Mouse (Mus musculus) neural tube, embryonic 14.5 days (tissue): ENCODE data around the gene Fgd2. TPM values are rescaled to one million over a fixed set of nuclear protein-coding genes. Genes with fewer than 3 reads are reported as not detected.

Source experiments
- polyA plus RNA-seq: library from polyadenylated mRNA; unstranded; fragments of >200 nt; fragmentation: Nextera tagmentation; extraction: Ambion mirVana; gene quantifications from 2 replicates; pipeline ENCODE4 v1.2.1, GENCODE M21; 2014

Fgd2 gene
- polyA plus RNA-seq, 1 experiment from 2014 or later, result 3.8 TPM

Other genes with a start within 250 kb of the Fgd2 start
- gene Rab44, start 246.8 kb upstream of the Fgd2 start, polyA plus RNA-seq, result not detected in 2 replicates
- 38.7 and 64.1 TPM in 2 replicates for gene Cpne5, start 122.7 kb upstream of the Fgd2 start, polyA plus RNA-seq
- 96.4 and 96.9 TPM in 2 replicates for gene Ppil1, start 96.7 kb upstream of the Fgd2 start, polyA plus RNA-seq
- 126 and 133 TPM in 2 replicates for gene BC004004, start 92.1 kb upstream of the Fgd2 start, polyA plus RNA-seq
- 0.75 and 0.92 TPM in 2 replicates for gene Pi16, start 43.2 kb upstream of the Fgd2 start, polyA plus RNA-seq
- gene Mtch1, start 13.0 kb upstream of the Fgd2 start, polyA plus RNA-seq, result 517 and 551 TPM in 2 replicates
- gene Pim1, start 129.8 kb downstream of the Fgd2 start, polyA plus RNA-seq, result 7.6 TPM in 2 replicates
- not detected in 2 replicates for gene Gm17657, start 188.7 kb downstream of the Fgd2 start, polyA plus RNA-seq
- 25.5 and 26.5 TPM in 2 replicates for gene Tbc1d22b, start 188.9 kb downstream of the Fgd2 start, polyA plus RNA-seq
- 0.39 and 0.46 TPM in 2 replicates for gene Tmem217, start 191.5 kb downstream of the Fgd2 start, polyA plus RNA-seq